ENCODE assay signal across 22 mouse cellular contexts in genomic region chr9:101982378-101982777, GRCm38 (mm10).
"Had no signal": no experiment of that assay in that cellular context is flagged by ENCODE, and none has a peak within 500 bp of the region (broad histone marks: within the 10 kb centered on the region; RNA-seq: fewer than 3 reads in every experiment).

No protein-coding gene starts in this region.

- H3K4me2 ChIP-seq: intestine, embryonic 15.5 days; kidney, embryonic 15.5 days; limb, embryonic 12.5 days; limb, embryonic 15.5 days; liver, embryonic 11.5 days; midbrain, embryonic 11.5 days; neural tube, embryonic 12.5 days had no signal

- H3K9ac ChIP-seq: intestine, embryonic 15.5 days; kidney, embryonic 15.5 days; limb, embryonic 12.5 days; limb, embryonic 15.5 days; liver, embryonic 14.5 days; liver, postnatal 0 days; neural tube, embryonic 12.5 days had no signal

- H3K9me3 ChIP-seq: intestine, embryonic 15.5 days; kidney, embryonic 15.5 days; limb, embryonic 12.5 days; limb, embryonic 15.5 days; neural tube, embryonic 12.5 days had no signal

- H3K27me3 ChIP-seq: intestine, embryonic 15.5 days; kidney, embryonic 15.5 days; limb, embryonic 12.5 days; limb, embryonic 15.5 days; neural tube, embryonic 12.5 days had no signal

- DNase-seq: kidney, adult 11 months; kidney, adult 8-10 months; kidney, postnatal 10 days; kidney, postnatal 36 days; left cerebral cortex, postnatal 4 days; liver, postnatal 0 days; lung, postnatal 36 days; midbrain, embryonic 14.5 days; right cerebral cortex, adult 18-20 months; right cerebral cortex, postnatal 14 days; right cerebral cortex, postnatal 4 days; thymus, adult 2 months; thymus, postnatal 14 days had no signal

- H3K36me3 ChIP-seq: intestine, embryonic 15.5 days; kidney, embryonic 15.5 days; limb, embryonic 12.5 days; limb, embryonic 15.5 days; neural tube, embryonic 12.5 days had no signal

- H3K27ac ChIP-seq: intestine, embryonic 15.5 days; kidney, embryonic 15.5 days; limb, embryonic 12.5 days; limb, embryonic 15.5 days; liver, embryonic 14.5 days; neural tube, embryonic 12.5 days; stomach, postnatal 0 days had no signal

- ATAC-seq: intestine, embryonic 15.5 days; liver, postnatal 0 days had no signal

- H3K4me3 ChIP-seq: intestine, embryonic 15.5 days; kidney, embryonic 15.5 days; limb, embryonic 12.5 days; limb, embryonic 15.5 days; neural tube, embryonic 12.5 days had no signal

- H3K4me1 ChIP-seq: intestine, embryonic 15.5 days; kidney, embryonic 15.5 days; limb, embryonic 12.5 days; limb, embryonic 15.5 days; neural tube, embryonic 12.5 days had no signal
